9 mouse cellular contexts compared by ENCODE assay signal in genomic region chr2:5137500-5138286, GRCm38 (mm10). TPM values are rescaled to one million over a fixed set of nuclear protein-coding genes. Genes with fewer than 3 reads are reported as not detected.
DNase-seq lines count a peak whose midpoint lies in the region; ATAC-seq and TF ChIP-seq lines count a peak whose summit lies in the region.
"Had no signal": no experiment of that assay in that cellular context is flagged by ENCODE, and none has a peak within 500 bp of the region (broad histone marks: within the 10 kb centered on the region; RNA-seq: fewer than 3 reads in every experiment).

TSS of gene Ccdc3 (plus strand) at chr2:5137776.

- DNase-seq in Muller cell, postnatal 12 days (ENCODE audit: inconsistent ontology term) = peak; percentile 33
- peak; percentile 56 for DNase-seq in hindbrain, embryonic 10.5 days (ENCODE audit: low spot score)
- DNase-seq in left cerebral cortex, postnatal 10 days (ENCODE audit: extremely low spot score in 1 of 2, low spot score in 2 of 2) = peak in 1 of 2 experiments; percentile 51
- DNase-seq in midbrain, embryonic 11.5 days (ENCODE audit: low spot score, missing footprints) = peak; percentile 94
- DNase-seq in urinary bladder, adult 2 months (ENCODE audit: low spot score) = peak; percentile 58

- intact Hi-C loops in left cerebral cortex, postnatal 10 days (cut with DNase I) = no loop called here

- H3K79me2 ChIP-seq in C2C12 (ENCODE audit: control insufficient read depth, insufficient read depth) = no peaks in the 10 kb centered on the region

- no peak within 1 kb of the TSS for H3K27ac ChIP-seq in forebrain, embryonic 12.5 days
- H3K27ac ChIP-seq in hindbrain, embryonic 10.5 days = peak within 1 kb of the TSS; percentile 57; the same call in 1 of the 2 replicates
- no peak within 1 kb of the TSS for H3K27ac ChIP-seq in midbrain, embryonic 11.5 days (ENCODE audit: low read depth, low read length)

- H3K9me3 ChIP-seq in forebrain, embryonic 12.5 days = no peaks in the 10 kb centered on the region
- H3K9me3 ChIP-seq in hindbrain, embryonic 10.5 days = no peaks in the 10 kb centered on the region
- H3K9me3 ChIP-seq in midbrain, embryonic 11.5 days (ENCODE audit: control insufficient read depth, low read length) = no peaks in the 10 kb centered on the region

- peak within 1 kb of the TSS; percentile 44 for H3K9ac ChIP-seq in forebrain, embryonic 12.5 days
- H3K9ac ChIP-seq in midbrain, embryonic 11.5 days (ENCODE audit: low read length) = peak within 1 kb of the TSS; percentile 44; the same call in 1 of the 2 replicates

- WGBS in forebrain, embryonic 12.5 days = 1% methylated on average over 70 of the region's 78 CpGs
- under 1% methylated on average over 78 of the region's 78 CpGs for WGBS in hindbrain, embryonic 10.5 days
- under 1% methylated on average over 64 of the region's 78 CpGs for WGBS in midbrain, embryonic 11.5 days

- no peaks in the 10 kb centered on the region for H3K36me3 ChIP-seq in C2C12 (ENCODE audit: control insufficient read depth, insufficient read depth)
- H3K36me3 ChIP-seq in forebrain, embryonic 12.5 days (replicated peaks) = no peaks in the 10 kb centered on the region
- H3K36me3 ChIP-seq in hindbrain, embryonic 10.5 days = no peaks in the 10 kb centered on the region
- no peaks in the 10 kb centered on the region for H3K36me3 ChIP-seq in midbrain, embryonic 11.5 days (ENCODE audit: control insufficient read depth, insufficient read depth, low read length)

- H3ac ChIP-seq in C2C12 (ENCODE audit: control insufficient read depth, insufficient read length, low read depth) = peak within 1 kb of the TSS; percentile 8

- H3K4me3 ChIP-seq in C2C12 (ENCODE audit: insufficient read depth, poor library complexity, severe bottlenecking) = peak within 1 kb of the TSS; percentile 19
- H3K4me3 ChIP-seq in forebrain, embryonic 12.5 days (replicated peaks) = peak within 1 kb of the TSS; percentile 48
- H3K4me3 ChIP-seq in hindbrain, embryonic 10.5 days = peak within 1 kb of the TSS; percentile 58
- H3K4me3 ChIP-seq in midbrain, embryonic 11.5 days (ENCODE audit: low read depth, low read length) = peak within 1 kb of the TSS; percentile 40

- no peaks in the 10 kb centered on the region for H3K79me3 ChIP-seq in C2C12 (ENCODE audit: low read depth)

- peak within 1 kb of the TSS; percentile 71 for H3K4me2 ChIP-seq in forebrain, embryonic 12.5 days
- H3K4me2 ChIP-seq in midbrain, embryonic 11.5 days = peak within 1 kb of the TSS; percentile 62

- H3K27me3 ChIP-seq in C2C12 (ENCODE audit: control insufficient read depth, insufficient read depth, insufficient read length) = peaks cover 24% of the 10 kb centered on the region
- peaks cover 54% of the 10 kb centered on the region for H3K27me3 ChIP-seq in forebrain, embryonic 12.5 days
- H3K27me3 ChIP-seq in hindbrain, embryonic 10.5 days (ENCODE audit: insufficient read depth, poor library complexity, severe bottlenecking) = peaks cover 67% of the 10 kb centered on the region
- peaks cover 29% of the 10 kb centered on the region for H3K27me3 ChIP-seq in midbrain, embryonic 11.5 days (ENCODE audit: control insufficient read depth, insufficient read depth, low read length)

- TF ChIP-seq CTCF in C2C12 (IDR thresholded peaks at IDR 0.05; ENCODE audit: control insufficient read depth, insufficient read depth, insufficient read length) = no peak

- ATAC-seq in forebrain, embryonic 12.5 days (ENCODE audit: low FRiP score) = peak; percentile 77
- ATAC-seq in midbrain, embryonic 11.5 days (ENCODE audit: low FRiP score) = peak; percentile 66
- no peak for ATAC-seq in megakaryocyte-erythroid progenitor cell, adult 5-6 weeks (replicated peaks; ENCODE audit: low FRiP score, low TSS enrichment, poor library complexity, severe bottlenecking)

- H3K4me1 ChIP-seq in forebrain, embryonic 12.5 days = peaks cover 14% of the 10 kb centered on the region
- H3K4me1 ChIP-seq in hindbrain, embryonic 10.5 days (replicated peaks) = peaks cover 14% of the 10 kb centered on the region
- peaks cover 5% of the 10 kb centered on the region for H3K4me1 ChIP-seq in midbrain, embryonic 11.5 days (ENCODE audit: control insufficient read depth, insufficient read depth, low read length)

TF ChIP-seq in C2C12, 6 proteins besides CTCF, POLR2A, EP300 and RAD21:
- no peak for TF ChIP-seq MYOG (IDR thresholded peaks at IDR 0.05; ENCODE audit: control insufficient read depth, extremely low read depth, insufficient read length)
- no peak for TF ChIP-seq MAX (IDR thresholded peaks at IDR 0.05)
- TF ChIP-seq MYOD1 (IDR thresholded peaks at IDR 0.05; ENCODE audit: control insufficient read depth, insufficient read length, low read depth) = no peak
- no peak for TF ChIP-seq CEBPB (IDR thresholded peaks at IDR 0.05; ENCODE audit: low read depth)
- TF ChIP-seq FOSL1 (IDR thresholded peaks at IDR 0.05; ENCODE audit: insufficient read depth, low read length, poor library complexity, severe bottlenecking) = no peak
- no peak for TF ChIP-seq USF1 (IDR thresholded peaks at IDR 0.05; ENCODE audit: low read depth)

RNA-seq across cellular contexts. Expression of gene Ccdc3, which starts in this region (rescaled TPM):
- polyA plus RNA-seq in C2C12 (2012; fragmentation: generic; extraction: Trizol) = 0.19 TPM
- polyA plus RNA-seq in forebrain, embryonic 12.5 days (2016; fragmentation: Nextera tagmentation; extraction: Ambion mirVana) = 2.9 and 4.0 TPM in 2 replicates
- 3.1 and 6.9 TPM in 2 replicates for polyA plus RNA-seq in hindbrain, embryonic 10.5 days (2016; fragmentation: Nextera tagmentation; extraction: Ambion mirVana)
- 10 to 100 TPM; 10.2 to 11.9 TPM for total RNA-seq in left cerebral cortex, postnatal 10 days (2021)
- polyA plus RNA-seq in midbrain, embryonic 11.5 days (2014; fragmentation: Nextera tagmentation; extraction: Ambion mirVana) = 4.3 and 5.1 TPM in 2 replicates
- 33.4 and 51.8 TPM in 2 replicates for polyA plus RNA-seq in urinary bladder, adult 2 months (2012; rRNA removed)
- not detected in 2 replicates for total RNA-seq in megakaryocyte-erythroid progenitor cell, adult 5-6 weeks (2014; fragmentation: Nextera tagmentation)
- not detected in 2 replicates for total RNA-seq in megakaryocyte-erythroid progenitor cell, adult 5-6 weeks (2017)
- total RNA-seq: common myeloid progenitor, adult 5-6 weeks had no signal

Comparison
In these comparisons a context has a peak if more than half of its experiments do, and no peak if none do; other contexts are left out.
1. RNA of gene Ccdc3 (total RNA-seq): 10.2 to 11.9 TPM in left cerebral cortex, postnatal 10 days; not detected in megakaryocyte-erythroid progenitor cell, adult 5-6 weeks; every median in the first group is over 10 times any median in the second.
2. Peak in every context shown above with its lines, with median percentiles within 50 percentile points of each other: H3K4me3 ChIP-seq.